Mouse (Mus musculus): ENCODE data around the gene Mfsd14a. TPM values are rescaled to one million over a fixed set of nuclear protein-coding genes. Genes with fewer than 3 reads are reported as not detected.

Mfsd14a gene
- total RNA-seq, 2 experiments from 2014 or later, result 54.5 to 58.8 TPM

DNA sequence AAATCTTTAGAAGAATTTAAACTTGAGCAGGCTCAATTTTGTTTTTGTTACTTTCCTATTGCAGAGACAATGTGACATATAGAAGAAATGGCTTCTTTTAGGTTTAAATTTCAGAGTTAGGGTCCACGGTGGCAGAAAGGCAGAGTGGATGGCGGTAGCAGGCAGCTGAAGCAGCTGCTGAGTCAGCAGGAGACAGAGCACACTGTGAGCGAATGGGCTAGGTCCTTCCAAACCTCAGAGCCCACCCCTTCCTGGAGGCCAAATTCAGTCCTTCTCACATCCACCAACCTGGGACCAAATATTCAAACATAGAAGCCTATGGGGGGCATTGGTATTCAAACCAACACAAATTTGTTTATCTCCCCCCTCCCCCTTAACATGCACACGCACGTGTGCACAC lies 60.7 kb downstream of the Mfsd14a start:
- no peak for DNase-seq (ENCODE audit: low spot score in 2 of 2)

DNA sequence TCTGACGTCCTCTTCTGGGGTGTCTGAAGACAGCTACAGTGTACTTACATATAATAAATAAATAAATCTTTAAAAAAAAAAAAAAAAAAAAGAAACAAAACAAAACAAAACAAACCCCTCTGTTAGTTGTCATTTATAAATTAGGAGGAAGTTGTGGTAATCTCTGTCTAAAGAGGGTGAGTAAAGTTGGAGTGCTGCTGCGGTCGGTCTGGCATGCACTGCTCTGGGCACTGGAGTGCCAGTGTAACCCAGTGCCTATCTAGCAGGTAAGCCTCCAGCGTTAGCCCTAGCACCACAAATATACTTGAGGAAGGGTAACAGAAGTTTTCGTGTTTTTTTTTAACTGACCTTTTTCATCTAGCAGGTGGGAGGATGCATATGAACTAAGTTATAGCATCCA lies 61.5 kb downstream of the Mfsd14a start:
- no peak for DNase-seq (ENCODE audit: low spot score in 2 of 2)

GRCm38 (mm10) chr3:116599705-116600104 lies 62.8 kb downstream of the Mfsd14a start:
- no peak for DNase-seq (ENCODE audit: low spot score in 2 of 2)

- DNase-seq (ENCODE audit: low spot score in 2 of 2), result no peak
These were observed 66.9 kb downstream of the Mfsd14a start for GRCm38 (mm10) chr3:116595603-116595991.

DNA sequence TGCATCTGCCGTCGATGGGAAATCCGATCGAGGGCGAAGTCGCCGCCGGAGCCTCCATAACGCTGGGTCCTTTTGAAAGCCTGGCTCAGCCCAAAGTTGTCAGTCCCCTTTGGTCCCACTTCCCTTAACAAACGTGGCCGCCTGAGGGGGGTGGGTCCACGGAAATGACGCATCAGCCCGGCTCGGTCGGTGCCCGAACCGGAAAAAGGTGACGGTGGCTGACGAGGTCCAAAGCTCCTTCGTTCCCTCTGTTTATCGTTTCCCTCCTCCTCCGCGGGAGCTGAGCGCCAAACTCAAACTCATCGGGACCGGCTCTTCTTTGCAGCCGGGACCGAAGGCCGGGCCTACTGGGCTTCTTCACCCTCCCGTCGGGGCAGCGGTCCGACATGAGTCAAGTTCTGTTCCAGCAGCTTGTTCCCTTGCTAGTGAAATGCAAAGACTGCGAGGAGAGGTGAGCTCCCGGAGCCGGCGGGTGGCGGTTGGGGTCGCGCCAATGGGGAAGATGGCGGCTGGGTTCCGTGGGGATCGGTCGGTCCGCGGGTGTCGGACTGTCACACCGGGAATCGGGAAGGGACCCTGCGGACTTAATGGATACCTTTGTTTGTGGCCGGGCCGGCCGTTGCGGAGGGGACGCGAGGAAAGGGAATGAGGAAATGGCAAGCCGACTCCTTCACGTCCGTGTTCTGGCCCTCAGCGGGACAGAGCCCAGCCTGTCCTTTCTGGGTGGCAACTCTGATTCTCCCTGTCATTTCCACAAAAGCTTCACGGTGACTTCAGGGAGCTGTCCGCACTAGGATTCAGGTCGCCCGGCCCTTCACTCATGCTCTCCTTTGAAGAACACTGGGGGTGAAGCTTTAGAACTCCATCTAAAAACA lies 67.5 kb downstream of the Mfsd14a start, which contains the start of gene Sass6:
TSS of gene Sass6 (plus strand) at position 255 of the 875 bp plus-strand sequence.
- peak; percentile 96 for DNase-seq (ENCODE audit: low spot score in 2 of 2)

- DNase-seq (ENCODE audit: low spot score in 2 of 2), result peak in 1 of 2 experiments; percentile 18
These were observed 68.3 kb downstream of the Mfsd14a start for GRCm38 (mm10) chr3:116594076-116594727.

GRCm38 (mm10) chr3:116582201-116582600 lies 80.3 kb downstream of the Mfsd14a start:
- DNase-seq (ENCODE audit: low spot score in 2 of 2), result no peak

Other genes with a start within 250 kb of the Mfsd14a start
- gene Cdc14a, start 238.6 kb downstream of the Mfsd14a start, total RNA-seq (2021), result 10 to 100 TPM; 17.9 to 19.3 TPM
- gene Rtca, start 154.5 kb downstream of the Mfsd14a start, total RNA-seq (2021), result 10 to 100 TPM; 44.0 to 44.6 TPM
- 10 to 100 TPM; 48.8 to 57.3 TPM for gene Dbt, start 149.6 kb downstream of the Mfsd14a start, total RNA-seq (2021)
- 1 to 10 TPM; 2.7 to 3.6 TPM for gene Lrrc39, start 99.7 kb downstream of the Mfsd14a start, total RNA-seq (2021)
- 10 to 100 TPM in 1 of 2 experiments, 1 to 10 TPM in 1; 9.4 to 10.0 TPM for gene Sass6, start 67.7 kb downstream of the Mfsd14a start, total RNA-seq (2021)
- gene Trmt13, start 48.1 kb downstream of the Mfsd14a start, total RNA-seq (2021), result 10 to 100 TPM; 19.5 to 23.2 TPM
- 1 to 10 TPM in 1 of 2 experiments, not detected in 1; 1.3 TPM for gene Gm43191, start 18.6 kb upstream of the Mfsd14a start, total RNA-seq (2021)
- 10 to 100 TPM; 30.9 to 32.5 TPM for gene Slc35a3, start 50.2 kb upstream of the Mfsd14a start, total RNA-seq (2021)
- 10 to 100 TPM; 38.6 to 42.9 TPM for gene Agl, start 145.5 kb upstream of the Mfsd14a start, total RNA-seq (2021)
- 10 to 100 TPM; 17.0 to 20.4 TPM for gene Frrs1, start 196.8 kb upstream of the Mfsd14a start, total RNA-seq (2021)

Data from adrenal gland, postnatal 4 days (tissue).